Mouse (Mus musculus): ENCODE measurements at regions not wholly inside any gene's neighbourhood (a gene's known extent, or its start where the extent isn't known, plus 50 kb on each side); places are given as distances from the start of the nearest gene placed in this dataset.

DNA sequence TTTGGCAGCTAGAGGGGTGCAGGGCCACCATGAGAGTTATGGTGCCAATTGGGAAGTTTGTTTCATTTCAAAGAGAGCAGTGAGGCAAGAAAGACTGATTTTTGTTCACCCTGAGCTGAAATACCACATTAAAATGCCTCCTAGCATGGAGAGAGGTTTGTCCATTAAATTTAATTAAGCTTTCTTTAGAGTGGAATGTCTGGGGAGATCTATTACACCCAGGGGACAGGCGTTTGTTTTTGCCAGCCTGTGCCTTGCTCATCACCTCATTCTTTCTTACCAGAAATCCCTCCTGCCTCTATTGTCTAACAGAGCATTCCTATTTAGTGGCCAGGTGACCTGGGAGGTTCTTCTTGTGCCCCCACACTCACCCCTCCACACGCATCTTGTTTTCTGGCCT, 55.2 kb upstream of the Rcn1 start:
- in situ Hi-C loops (cut with MboI, MseI), result no loop called here

DNA sequence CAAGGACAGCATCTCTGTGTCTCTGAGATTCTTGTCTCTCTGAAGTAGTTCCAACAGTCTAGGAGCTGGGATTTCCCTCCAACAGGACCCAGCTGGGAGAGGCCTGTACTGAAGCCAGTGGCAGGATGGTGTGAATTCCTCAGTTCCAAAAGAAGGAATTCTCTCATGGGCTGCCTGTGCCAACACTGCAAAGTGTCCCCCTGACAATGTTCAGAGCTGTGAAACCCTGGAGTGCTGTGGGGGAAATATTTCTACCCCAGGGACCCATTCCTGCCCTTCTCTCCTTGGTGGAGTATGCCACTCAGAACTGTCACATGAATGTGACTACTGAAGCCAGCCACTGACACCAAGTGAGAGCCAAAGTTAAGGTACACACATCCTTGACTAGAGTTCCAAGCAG, 55.7 kb upstream of the Rcn1 start:
- in situ Hi-C loops (cut with MboI, MseI), result no loop called here

DNA sequence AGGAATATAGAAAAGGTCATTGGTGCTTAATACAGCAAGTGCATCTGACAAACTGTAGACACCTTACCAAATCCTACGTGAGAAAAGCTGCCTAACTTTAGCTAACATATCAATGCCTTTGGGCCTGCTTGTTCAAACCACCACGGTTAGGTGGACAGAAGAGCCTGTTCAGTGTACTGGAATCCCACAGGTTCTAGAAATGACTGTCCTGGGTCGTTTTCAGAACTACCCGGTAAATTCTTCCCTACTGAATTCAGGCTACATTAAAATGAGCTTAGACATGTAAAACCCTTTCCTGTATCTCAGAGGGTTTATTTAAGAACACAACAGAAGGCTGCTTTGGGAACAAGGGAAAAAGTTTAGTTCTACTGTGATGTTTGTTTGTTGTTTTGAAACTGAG, 59.5 kb upstream of the Rcn1 start:
- in situ Hi-C loops (cut with MboI, MseI), result no loop called here

DNA sequence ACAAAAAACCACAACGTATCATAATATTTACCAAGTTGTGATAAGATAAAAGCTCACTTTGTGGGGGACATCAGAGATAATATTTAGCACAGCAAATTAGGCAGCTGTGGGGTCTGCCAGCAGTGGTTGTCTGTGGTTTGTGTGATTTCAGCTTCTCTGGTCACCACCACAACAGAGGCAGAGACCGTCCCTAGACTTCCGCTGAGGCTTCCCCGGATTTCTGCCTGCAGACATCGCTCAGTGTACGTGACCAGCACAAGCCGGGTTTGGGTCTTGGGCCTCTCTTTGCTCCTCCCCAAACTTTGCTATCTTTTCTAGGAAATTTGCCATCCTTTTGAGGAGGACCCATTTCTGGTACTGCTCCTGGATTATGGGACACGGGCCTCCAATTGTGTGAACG, 60.4 kb upstream of the Rcn1 start:
- in situ Hi-C loops (cut with MboI, MseI), result no loop called here

DNA sequence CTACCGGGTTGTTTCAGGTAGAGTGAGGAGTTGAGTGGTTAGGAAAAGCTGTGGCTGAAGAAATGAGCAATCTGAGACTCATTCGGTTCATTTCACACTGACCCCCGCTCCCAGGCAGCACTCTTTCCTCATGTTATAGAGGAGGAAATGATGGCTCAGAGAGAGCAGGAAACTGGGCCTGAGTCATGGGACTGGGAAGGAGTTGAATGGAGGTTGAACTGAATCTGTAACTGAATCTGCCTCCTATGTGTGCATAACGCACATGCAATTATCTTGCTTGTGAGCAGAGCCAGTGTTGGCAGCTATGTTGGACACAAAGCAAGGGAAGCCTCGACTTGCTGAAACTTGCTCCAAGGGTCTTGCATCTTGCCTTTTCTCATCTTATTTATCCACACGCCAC, 66.5 kb upstream of the Rcn1 start:
- in situ Hi-C loops (cut with MboI, MseI), result no loop called here

DNA sequence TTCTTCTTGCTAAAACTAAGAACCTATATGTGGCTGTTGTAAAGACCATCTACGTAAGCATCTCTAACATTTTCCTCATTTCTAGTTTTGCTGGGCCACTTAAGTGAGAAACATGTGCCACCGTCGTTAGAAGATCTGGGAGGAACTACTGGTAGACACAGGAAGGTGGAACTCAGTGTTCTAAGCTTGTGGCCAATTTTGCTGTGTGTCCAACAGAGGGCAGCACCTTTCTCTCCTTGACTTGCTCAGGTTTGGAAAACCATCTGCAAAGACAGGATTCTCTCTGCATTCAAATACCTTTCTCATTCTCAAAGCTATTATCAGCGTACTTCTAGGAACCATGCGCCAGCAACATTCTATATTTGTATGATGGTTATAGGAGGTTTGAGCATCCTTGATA, 69.8 kb upstream of the Rcn1 start:
- in situ Hi-C loops (cut with MboI, MseI), result no loop called here

DNA sequence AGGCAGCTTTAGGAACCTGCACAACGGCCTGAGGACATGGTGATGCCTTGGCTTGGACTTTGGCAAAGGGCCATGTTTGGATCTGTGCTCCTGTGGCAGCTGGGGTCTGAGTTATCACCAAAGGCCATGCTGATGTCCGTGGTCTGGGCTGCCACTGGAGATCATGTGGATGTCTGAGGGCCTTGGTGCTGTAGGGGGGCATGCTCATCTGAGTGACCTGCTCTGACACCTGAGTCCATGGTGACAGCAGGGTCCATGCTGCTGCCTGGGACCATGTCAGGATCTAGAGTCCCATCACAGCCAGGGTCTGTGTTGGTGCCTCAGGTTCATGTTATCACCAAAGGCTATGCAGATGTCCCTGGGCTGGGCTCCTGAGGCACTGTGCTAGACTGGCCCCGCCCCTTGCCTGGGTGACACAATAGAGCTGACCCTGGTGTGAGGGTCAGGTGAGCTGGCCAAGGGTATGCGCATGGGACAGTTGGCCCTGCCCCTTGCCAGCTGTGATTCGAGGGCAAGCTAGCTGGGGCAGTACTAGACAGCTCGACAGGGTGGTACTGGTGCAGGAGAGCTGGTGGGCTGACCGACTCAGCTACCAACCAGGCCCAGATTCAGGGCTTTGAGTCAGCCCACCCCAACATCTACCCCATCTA, 77.0 kb upstream of the Rcn1 start:
- in situ Hi-C loops (cut with MboI, MseI), result no loop called here

DNA sequence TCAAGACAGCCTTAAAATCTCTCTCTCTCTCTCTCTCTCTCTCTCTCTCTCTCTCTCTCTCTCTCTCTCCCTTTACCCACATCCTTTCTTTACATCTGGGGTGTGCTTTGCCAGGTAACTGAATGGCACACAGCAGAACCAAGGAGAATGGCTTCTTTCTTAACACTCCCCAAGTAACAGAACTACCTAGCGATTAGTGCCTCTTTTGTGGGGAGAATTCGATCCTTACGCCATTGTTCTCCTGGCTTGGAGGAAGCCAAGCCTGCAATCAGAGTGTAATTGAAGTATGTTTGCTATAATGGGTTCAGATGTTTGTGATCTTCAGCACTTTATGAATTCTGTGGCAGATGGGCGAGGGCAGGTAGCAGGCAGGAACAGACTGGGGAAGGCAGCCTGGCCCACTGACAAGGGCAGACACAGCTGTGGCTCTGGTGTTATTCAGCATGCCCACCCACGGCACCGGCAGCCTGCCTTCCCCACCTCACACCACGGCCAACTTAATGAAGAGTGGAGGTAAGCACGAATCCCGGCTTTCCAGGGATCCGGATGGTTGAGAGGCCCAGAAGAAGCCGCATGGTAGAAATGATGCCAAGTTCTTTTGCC, 83.0 kb upstream of the Rcn1 start:
- in situ Hi-C loops (cut with MboI, MseI), result loop anchor here (10.0 kb wide), 1 partner anchor 583 kb away; no protein-coding TSS in a partner anchor

DNA sequence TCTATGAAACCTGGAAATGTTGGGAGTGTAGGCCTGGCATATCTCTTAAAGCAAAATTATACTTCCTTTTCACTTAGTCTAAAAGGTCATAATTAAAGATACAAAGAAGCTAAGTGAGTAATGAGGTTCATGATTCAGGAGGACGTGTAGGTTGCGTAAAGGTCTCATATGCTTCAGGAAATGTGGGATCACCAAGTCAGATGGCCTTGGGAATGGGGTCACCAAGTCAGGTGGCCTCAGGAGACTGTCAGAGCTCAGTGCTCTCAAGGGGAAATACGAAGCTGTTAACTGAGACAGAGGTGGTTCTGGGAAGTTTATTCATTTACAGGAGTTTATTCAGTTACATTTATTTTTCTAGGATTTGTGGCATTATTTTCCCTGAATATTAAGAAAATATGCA, 85.4 kb upstream of the Rcn1 start:
- in situ Hi-C loops (cut with MboI, MseI), result loop anchor here (10.0 kb wide), 1 partner anchor 580 kb away; no protein-coding TSS in a partner anchor

DNA sequence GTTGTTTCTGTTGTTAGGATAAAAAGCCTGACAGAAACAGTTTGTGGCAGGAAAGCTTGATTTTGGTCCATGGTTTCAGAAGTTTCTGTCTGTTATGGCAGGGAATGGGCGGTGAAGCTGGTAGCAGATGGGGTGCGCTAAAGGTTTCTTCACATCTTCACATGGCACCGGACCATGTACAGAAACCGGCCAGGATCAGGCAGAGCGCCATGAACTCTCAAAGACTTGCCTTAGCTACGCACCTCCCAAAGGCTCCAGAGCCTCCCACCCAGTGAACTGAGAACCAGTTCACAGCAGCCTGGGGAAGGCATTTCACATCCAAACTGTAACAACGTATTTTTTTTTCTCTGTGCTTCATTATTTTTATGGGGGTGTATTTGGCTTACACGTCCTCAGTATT, 86.2 kb upstream of the Rcn1 start:
- in situ Hi-C loops (cut with MboI, MseI), result loop anchor here (10.0 kb wide), 1 partner anchor 580 kb away; no protein-coding TSS in a partner anchor

DNA sequence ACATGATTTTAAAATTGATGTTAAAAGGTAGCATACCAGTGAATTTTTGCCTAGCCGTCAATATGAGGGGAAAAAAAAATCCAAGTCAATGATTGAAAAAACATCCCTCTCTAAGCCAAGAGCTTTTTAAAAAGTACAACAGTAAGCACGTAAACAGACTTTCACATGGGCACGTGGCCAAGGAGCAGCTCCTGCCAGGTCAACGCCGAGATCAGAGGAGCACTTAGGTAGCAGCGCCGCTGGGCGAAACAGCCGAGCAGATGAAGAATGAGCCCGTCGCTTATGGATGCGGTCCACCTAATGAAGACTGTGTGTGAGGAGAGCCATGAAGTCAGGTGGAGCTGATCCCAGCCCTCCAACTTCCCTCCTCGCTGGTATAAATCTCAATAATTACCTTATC, 96.7 kb upstream of the Rcn1 start:
- in situ Hi-C loops (cut with MboI, MseI), result no loop called here

DNA sequence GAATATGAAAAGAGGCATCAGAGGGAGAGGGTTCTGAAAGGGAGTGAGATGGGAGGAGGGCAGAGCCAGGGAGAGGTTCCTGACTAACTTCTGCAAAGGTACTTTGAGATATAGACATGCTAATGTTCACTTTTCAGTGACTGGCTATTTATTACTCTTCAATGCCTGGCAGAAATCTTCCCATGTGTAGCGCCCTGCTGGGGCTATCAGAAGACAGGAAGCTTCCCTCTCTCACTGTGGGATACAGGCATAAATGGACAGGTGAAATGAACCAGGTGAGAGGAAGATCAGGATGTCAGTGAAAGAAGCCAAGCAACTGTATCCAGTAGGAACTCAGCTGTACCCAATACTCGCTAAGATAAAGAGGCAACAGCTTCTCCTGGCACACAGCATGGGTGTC, 105.1 kb upstream of the Rcn1 start:
- in situ Hi-C loops (cut with MboI, MseI), result no loop called here

DNA sequence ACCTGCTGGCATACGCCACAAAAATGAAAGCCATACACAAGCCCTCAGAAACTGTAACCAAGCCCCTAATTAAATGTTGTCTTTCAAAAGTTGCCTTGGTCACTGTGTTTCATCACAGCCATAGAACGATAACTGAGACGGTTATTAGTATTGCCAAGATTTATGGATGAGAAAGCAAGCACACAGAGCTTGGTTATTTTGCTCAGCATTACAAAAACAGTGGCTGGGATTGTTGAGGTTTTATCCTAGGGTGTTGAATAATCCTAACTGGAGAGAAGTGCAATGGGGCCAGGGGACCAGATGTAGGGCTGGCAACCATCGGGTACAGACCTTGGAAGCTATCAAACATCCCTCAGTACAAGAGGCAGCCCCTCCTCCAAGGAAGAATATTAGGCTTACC, 106.4 kb upstream of the Rcn1 start:
- in situ Hi-C loops (cut with MboI, MseI), result no loop called here

DNA sequence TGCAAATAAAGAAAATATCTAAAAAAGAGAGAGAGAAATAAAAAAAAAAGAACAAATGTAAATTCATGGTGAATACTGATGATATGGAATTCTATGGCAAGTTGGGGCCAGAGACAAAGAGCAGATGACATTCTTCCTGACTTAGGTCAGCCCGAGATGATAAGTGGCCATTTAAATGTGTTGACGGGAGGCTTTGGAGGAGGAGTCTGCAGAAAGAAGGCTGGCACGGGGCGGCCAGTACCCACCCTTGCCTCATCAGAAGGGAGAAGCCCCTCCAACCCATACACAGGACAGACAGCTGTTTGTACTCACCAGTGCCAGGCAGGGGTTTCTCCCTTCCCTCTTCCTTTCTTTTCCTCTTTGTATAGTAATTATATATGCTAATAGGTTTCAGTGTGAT, 108.0 kb upstream of the Rcn1 start:
- in situ Hi-C loops (cut with MboI, MseI), result no loop called here

DNA sequence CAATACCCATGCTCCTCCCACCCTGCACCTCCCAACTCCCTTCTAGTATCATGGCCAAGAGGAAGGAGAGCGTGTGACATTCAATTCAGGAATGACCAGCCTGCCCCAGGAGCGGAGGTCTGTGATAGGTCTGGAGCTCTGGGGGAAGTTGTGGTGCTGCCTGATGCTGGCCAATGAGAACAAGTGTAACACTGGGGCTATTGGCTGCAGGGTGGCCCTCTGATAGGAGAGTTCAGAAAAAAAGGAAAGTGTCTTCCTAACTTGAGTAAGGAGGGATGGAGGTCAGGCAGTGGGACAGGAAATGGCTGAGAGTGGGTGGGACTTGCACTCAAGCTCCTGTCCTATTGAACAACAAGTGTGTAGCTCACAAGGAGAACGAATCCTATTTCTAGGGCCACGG, 111.7 kb upstream of the Rcn1 start:
- in situ Hi-C loops (cut with MboI, MseI), result no loop called here

DNA sequence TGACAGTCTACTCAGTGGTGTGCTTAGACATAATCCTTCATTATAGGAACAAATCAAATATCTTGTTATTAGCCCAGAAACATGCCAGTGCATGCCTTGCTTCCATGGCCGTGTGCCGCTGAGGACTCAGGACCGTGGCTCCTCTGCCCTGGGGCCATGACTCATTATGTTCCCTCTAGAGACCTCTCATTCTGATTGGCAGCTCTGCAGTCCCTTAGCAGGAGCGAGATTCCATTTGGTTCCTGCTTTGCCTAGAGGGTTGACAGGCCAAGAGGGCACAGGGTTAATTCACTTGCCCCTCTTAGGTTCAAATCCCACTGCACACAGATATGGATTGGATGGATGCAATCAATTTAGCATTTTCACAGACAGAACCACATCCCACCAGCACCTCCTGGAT, 112.6 kb upstream of the Rcn1 start:
- in situ Hi-C loops (cut with MboI, MseI), result no loop called here

DNA sequence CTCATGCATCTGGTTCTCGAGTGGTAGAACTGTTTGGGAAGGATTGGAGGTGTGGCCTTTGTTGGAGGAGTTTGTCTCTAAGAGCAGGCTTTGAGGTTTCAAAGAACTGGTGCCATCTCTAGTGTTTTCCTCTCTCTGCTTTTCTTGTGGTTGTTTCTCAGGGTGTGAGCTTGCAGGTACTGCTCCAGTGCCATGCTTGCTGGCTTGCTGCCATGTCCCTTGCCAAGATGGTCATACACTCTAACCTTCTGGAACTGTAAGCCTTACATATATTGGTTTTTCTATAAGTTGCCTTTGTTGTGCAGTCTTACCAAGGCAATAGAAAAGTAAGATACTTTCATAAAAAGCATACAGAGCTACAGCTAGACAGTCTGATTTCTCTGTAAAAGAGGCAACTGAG, 115.1 kb upstream of the Rcn1 start:
- in situ Hi-C loops (cut with MboI, MseI), result no loop called here

DNA sequence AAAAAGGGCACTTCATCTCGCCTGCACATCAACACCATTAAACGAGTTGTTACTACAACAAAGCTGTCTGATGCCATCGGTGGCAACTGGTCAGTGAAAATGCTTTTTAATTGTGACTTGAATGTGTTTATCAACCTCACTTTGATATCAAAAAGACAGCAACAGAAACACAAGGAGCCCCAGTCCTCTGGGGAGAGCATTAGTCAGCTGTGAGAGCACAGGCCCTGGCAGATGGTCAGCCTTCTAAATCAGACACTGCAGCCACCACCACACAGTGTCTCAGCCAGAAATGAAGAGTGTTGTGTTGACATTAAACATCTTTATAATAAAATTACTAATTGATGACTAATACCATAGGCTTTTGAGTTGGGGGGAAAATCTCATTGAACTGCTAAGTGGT, 115.8 kb upstream of the Rcn1 start:
- in situ Hi-C loops (cut with MboI, MseI), result no loop called here

DNA sequence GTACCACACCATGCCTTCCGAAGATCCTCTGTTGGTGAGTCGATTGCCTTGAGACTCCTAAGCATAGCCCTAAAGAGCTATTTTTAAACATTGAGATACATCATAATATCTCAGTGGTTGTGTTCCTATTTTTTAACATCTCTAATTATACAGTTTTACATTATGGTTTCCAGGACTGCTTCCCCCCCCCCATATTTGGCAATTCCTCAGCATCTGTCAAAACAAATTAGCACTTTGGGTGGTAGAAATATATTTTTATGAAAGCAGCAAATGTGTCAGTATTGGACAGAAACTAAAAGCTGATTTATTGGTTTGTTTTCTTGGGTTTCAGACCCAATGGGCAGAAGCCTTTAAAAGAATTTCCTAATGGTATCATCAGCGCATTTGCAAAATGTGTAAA, 116.2 kb upstream of the Rcn1 start:
- in situ Hi-C loops (cut with MboI, MseI), result no loop called here

DNA sequence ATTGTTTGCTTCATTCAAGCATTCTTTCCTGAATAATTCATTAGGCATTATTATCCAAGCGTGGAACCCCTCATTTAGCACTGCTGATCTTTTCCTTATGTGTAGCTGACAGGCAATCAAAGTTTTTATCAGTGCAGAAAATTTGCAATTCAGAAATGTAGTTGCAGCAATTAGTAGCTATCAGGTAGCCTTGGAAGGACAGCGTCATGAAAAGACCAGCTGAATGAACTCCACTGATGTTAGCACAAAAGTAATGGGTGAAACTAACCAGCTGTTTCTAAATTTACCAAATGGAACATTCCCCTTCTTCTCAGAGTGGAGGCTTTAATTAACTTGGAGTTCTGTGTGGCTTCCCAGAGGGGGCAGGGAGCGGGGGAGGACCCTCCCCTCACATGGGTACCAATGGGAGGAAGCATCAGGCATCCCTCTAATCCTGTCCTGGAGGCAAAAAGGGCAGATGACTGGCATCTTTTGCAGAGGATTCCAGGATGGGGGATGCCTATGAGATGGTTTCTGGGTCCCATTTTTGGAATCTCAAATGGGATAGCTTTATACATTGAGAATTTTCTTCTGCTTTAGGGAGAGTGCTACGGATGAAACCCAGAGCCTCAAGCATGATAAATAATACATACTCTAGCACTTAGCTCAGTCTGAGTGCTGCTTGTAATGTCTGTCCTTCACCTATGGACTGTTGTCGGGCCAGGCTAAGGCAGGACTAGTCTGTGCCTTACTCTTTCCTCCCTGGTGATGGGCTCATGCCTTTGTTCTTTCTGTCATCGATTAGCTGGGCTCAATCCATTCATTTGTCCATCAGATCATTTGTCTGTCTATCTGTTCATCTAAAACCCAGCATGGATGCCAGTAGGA, 117.4 kb upstream of the Rcn1 start:
- in situ Hi-C loops (cut with MboI, MseI), result no loop called here

DNA sequence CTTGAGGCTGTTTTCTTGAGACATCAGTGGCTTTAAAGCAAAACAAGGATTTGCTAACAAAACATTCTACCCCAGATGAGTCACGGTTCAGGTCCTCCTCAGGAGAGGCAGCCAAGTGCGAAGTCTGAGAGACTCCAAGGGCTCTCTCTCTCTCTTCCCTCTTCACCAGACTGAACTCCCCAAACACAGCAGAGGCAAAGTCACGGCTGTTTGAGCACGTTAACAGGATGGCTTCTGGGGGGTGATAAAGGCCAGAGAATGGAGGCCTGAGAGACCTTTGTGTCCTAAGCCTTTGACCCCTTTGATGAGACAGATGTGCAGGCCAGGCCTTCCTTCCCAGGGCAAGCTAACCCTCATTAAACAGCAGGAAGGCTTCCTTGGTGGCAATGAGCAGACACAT, 122.7 kb upstream of the Rcn1 start:
- in situ Hi-C loops (cut with MboI, MseI), result no loop called here

DNA sequence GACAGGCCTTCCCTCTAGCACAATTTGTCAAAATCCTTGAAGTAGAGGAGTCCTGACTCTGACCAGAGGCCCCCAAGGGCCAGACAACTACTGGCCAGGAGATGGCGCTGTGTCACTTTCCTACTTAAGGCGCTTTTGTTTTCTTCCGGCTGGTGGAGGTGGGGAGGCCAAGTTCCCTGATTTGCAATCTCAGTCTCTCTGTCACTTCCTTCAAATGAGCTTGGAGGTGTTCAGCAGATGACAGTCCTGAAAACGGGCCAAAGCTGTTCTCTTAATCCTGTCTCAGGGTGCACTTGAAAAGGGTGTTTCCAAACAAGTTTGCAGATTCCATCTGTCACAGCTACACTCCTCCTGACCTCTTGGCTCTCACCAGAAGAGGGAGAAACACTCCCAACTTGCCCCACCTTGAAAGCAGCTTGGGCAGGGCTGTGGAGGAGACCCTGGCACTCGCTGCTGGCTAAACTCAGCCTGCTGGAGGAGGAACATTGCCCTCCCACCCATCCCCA, 124.2 kb upstream of the Rcn1 start:
- in situ Hi-C loops (cut with MboI, MseI), result no loop called here
